Mouse (Mus musculus): Measurements from ENCODE around the gene Ntrk1. TPM values are rescaled to one million over a fixed set of nuclear protein-coding genes. Genes with fewer than 3 reads are reported as not detected.
A peak's percentile ranks its signal among the peaks of the same experiment; 100 is the strongest.

Gene Ntrk1
- polyA plus RNA-seq, 1 experiment, result 0.40 TPM

DNA sequence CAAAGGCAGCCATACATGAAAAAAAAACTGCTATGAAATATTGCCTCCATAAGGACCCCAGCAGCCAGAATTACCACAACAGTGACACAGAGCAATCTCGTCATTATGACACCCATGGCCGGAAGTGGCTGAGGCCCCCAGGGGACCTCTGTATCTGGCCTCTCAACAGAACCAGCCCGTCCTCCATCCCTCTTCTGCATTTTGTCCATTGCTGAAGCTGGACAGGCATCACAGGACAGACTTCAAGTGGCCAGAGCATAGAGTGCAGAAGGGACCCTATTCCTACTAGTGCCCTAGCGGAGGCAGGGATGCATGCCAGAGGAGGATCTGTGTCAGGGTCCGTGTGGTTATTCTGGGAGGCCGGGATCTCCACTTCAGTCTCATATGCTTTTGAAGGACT lies 21.2 kb upstream of the Ntrk1 start:
- Histone ChIP-seq H3K27ac (ENCODE audit: insufficient read depth, low read length) (no peak overlapping the region), H3K4me3 (ENCODE audit: insufficient read depth, low read length) (no peak overlapping the region), H3K4me1 (ENCODE audit: control insufficient read depth, insufficient read depth, low read length) (no peaks in the 10 kb centered on the region)
- TF ChIP-seq CTCF (IDR thresholded peaks at IDR 0.05; ENCODE audit: extremely low read depth, insufficient read depth, low read length) (no peak), POLR2A (IDR thresholded peaks at IDR 0.05; ENCODE audit: extremely low read depth, insufficient read depth, low read length) (no peak)

DNA sequence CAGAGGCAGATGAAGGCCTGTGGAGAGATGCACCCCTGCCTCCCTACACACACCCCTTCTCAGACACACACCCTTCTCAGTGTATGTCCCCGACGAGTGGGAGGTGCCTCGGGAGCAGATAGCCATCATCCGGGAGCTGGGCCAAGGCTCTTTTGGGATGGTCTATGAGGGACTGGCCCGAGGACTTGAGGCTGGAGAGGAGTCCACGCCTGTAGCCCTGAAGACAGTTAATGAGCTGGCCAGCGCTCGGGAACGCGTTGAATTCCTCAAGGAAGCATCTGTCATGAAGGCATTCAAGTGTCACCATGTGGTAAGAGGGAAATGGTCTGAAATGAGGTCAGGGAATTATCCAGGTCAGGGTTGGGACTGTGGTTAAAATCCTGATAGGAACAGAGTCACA lies 17.9 kb upstream of the Ntrk1 start:
- TF ChIP-seq POLR2A (IDR thresholded peaks at IDR 0.05; ENCODE audit: extremely low read depth, insufficient read depth, low read length) (no peak), CTCF (IDR thresholded peaks at IDR 0.05; ENCODE audit: extremely low read depth, insufficient read depth, low read length) (no peak)
- Histone ChIP-seq H3K4me1 (ENCODE audit: control insufficient read depth, insufficient read depth, low read length) (no peaks in the 10 kb centered on the region), H3K4me3 (ENCODE audit: insufficient read depth, low read length) (no peak overlapping the region), H3K27ac (ENCODE audit: insufficient read depth, low read length) (no peak overlapping the region)

DNA sequence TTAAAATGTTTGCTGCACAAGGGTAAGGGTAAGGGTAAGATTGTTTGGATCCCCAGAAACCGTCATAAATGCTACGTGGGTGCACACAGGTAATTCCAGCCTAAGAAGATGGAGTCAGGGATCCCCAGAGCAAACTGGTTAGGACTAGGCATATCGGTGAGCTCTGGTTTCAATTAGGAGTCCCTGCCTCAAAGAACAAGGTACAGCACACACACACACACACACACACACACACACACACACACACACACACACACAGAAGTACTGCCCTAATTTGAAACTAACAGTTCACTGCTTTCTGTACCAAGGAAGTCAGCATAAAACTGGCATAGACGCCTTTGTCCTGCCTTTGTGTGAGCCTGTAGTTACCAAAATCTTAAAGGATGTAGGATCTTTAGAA lies 17.5 kb upstream of the Ntrk1 start:
- H3K27ac ChIP-seq (ENCODE audit: insufficient read depth, low read length), result no peak overlapping the region
- no peaks in the 10 kb centered on the region for H3K4me1 ChIP-seq (ENCODE audit: control insufficient read depth, insufficient read depth, low read length)
- TF ChIP-seq CTCF (IDR thresholded peaks at IDR 0.05; ENCODE audit: extremely low read depth, insufficient read depth, low read length) (no peak), POLR2A (IDR thresholded peaks at IDR 0.05; ENCODE audit: extremely low read depth, insufficient read depth, low read length) (no peak)
- no peak overlapping the region for H3K4me3 ChIP-seq (ENCODE audit: insufficient read depth, low read length)

DNA sequence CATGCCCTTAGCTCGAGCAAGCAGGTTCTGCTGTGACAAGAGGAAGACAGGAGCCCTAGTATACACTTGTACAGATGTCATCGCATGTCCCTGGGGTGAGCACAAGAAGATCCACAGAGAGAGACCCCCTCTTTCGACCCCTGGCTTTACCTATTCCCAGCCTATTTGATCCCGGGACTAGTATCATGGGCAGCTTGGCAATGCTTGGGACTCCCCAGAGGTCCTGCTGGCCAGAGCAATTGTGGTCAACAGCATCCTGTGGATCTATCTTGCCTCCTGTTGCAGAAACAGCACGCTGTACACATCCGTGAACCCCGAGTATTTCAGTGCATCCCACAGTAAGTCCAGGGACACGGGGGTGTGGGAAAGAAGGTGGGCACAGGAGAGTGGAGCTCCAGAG lies 16.3 kb upstream of the Ntrk1 start:
- Histone ChIP-seq H3K27ac (ENCODE audit: insufficient read depth, low read length) (no peak overlapping the region), H3K4me3 (ENCODE audit: insufficient read depth, low read length) (no peak overlapping the region), H3K4me1 (ENCODE audit: control insufficient read depth, insufficient read depth, low read length) (no peaks in the 10 kb centered on the region)
- TF ChIP-seq POLR2A (IDR thresholded peaks at IDR 0.05; ENCODE audit: extremely low read depth, insufficient read depth, low read length) (no peak), CTCF (IDR thresholded peaks at IDR 0.05; ENCODE audit: extremely low read depth, insufficient read depth, low read length) (no peak)

DNA sequence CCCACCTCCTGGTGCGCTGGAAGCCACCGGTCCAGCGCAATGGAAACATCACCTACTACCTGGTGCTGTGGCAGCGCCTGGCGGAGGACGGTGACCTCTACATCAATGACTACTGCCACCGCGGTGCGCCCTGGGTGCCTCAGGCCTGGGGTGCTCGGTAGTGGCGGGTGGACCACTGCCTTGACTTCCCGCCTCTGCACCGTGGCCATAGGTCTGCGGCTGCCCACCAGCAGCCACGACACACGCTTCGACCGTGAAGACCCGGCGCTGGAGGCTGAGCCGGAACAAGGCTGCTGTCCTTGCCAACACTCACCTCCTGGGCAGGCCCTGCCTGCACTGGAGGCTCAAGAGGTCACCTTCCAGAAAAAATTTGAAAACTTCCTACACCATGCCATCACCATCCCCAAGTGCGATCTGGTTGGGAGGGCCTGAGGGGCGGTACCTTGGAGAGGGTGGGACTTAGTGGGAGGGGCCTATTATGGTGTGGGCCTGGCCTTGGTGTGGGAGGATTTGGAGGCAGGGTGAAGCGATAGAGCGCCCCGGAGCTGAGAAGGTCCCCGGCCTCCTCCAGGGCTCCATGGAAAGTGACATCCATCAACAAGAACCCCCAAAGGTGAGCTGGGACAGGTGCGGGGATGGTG lies 14.5 kb upstream of the Ntrk1 start:
- no peak for TF ChIP-seq CTCF (IDR thresholded peaks at IDR 0.05; ENCODE audit: extremely low read depth, insufficient read depth, low read length)
- TF ChIP-seq POLR2A (IDR thresholded peaks at IDR 0.05; ENCODE audit: extremely low read depth, insufficient read depth, low read length), result no peak
- Histone ChIP-seq H3K27ac (ENCODE audit: insufficient read depth, low read length) (no peak overlapping the region), H3K4me1 (ENCODE audit: control insufficient read depth, insufficient read depth, low read length) (no peaks in the 10 kb centered on the region), H3K4me3 (ENCODE audit: insufficient read depth, low read length) (no peak overlapping the region)

DNA sequence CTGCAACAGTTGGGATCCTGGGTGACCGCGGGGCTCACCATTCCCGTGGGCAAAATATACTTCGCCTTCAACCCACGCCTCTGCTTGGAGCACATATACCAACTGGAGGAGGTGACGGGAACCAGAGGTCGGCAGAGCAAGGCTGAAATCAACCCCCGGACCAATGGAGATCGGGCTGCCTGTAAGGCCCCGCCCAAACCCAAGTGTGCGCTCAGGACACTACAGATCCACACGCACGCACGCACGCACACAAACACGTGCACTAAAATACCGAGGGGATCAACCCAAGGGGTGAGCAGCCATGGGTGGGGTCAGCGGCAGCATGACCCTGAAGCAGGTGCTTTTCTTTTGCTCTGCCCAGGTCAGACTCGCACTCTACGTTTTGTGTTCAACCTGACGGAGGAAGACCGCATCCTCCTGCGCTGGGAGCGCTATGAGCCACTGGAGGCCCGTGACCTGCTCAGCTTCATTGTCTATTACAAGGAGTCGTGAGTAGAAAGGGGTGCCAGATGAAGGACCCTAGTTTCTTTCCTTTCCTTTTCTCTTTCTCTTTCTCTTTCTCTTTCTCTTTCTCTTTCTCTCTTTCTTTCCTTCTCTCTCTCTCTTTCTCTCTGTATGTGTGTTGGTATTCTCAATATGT lies 9.2 kb upstream of the Ntrk1 start:
- H3K4me3 ChIP-seq (ENCODE audit: insufficient read depth, low read length), result no peak overlapping the region
- no peak overlapping the region for H3K27ac ChIP-seq (ENCODE audit: insufficient read depth, low read length)
- no peaks in the 10 kb centered on the region for H3K4me1 ChIP-seq (ENCODE audit: control insufficient read depth, insufficient read depth, low read length)
- TF ChIP-seq CTCF (IDR thresholded peaks at IDR 0.05; ENCODE audit: extremely low read depth, insufficient read depth, low read length), result no peak
- TF ChIP-seq POLR2A (IDR thresholded peaks at IDR 0.05; ENCODE audit: extremely low read depth, insufficient read depth, low read length), result no peak

DNA sequence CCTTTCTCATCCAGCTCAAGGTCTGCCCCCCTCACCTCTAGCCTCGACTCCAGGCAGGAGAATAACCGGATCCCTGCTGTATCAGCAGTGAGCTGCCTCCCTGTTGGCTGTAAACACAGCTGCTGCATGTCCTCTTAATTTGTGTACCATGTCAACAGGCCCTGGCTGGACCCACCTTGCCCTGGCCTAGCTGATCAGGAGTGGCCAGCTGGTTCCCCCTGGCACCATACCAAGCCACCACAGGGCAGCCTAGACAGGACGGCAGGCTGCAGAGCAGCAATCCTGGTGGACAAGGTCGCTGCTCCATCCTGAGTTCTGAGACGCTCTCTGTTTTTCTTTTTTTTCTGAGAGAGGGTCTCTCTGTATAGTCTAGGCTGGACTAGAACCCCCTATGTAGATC lies 6.7 kb upstream of the Ntrk1 start:
- no peak overlapping the region for H3K4me3 ChIP-seq (ENCODE audit: insufficient read depth, low read length)
- no peak for TF ChIP-seq CTCF (IDR thresholded peaks at IDR 0.05; ENCODE audit: extremely low read depth, insufficient read depth, low read length)
- no peak overlapping the region for H3K27ac ChIP-seq (ENCODE audit: insufficient read depth, low read length)
- H3K4me1 ChIP-seq (ENCODE audit: control insufficient read depth, insufficient read depth, low read length), result no peaks in the 10 kb centered on the region

DNA sequence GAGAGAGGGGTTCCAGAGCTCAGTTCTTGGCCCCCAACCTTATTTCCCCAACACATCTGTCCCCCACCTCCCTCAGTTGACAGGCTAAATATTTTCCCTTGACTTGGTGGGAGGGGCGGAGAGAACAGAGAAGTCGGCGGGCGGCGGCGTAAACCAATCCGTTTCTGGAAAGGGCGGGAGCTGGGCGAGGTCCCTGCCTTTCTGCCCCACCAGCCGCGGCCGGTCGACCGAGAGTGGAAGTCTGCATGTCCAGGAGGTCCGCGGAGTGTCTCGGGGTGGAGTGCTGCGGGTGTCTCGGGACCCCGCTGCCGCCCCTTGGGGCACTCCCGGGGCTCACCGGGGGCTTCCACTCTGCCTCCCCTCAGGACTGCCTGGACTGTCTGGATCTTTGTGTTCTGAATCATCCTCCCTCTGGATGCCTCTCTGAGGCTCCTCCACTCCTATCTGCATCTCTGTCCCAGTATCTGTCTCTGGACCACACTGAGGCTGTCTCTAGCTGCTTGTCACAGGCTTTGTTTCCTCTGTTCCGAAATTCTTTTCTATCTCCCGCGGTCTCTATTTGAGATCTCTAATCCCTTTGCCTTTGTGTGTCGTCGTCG lies 1.9 kb upstream of the Ntrk1 start, which contains the start of gene Insrr:
Gene Insrr, plus strand, starts transcription at position 216 of the 599 bp plus-strand sequence.
- Histone ChIP-seq H3K4me1 (ENCODE audit: control insufficient read depth, insufficient read depth, low read length) (no peaks in the 10 kb centered on the region), H3K4me3 (ENCODE audit: insufficient read depth, low read length) (no peak within 1 kb of the TSS), H3K27ac (ENCODE audit: insufficient read depth, low read length) (no peak within 1 kb of the TSS)
- TF ChIP-seq POLR2A (IDR thresholded peaks at IDR 0.05; ENCODE audit: extremely low read depth, insufficient read depth, low read length) (no peak), CTCF (IDR thresholded peaks at IDR 0.05; ENCODE audit: extremely low read depth, insufficient read depth, low read length) (no peak)

DNA sequence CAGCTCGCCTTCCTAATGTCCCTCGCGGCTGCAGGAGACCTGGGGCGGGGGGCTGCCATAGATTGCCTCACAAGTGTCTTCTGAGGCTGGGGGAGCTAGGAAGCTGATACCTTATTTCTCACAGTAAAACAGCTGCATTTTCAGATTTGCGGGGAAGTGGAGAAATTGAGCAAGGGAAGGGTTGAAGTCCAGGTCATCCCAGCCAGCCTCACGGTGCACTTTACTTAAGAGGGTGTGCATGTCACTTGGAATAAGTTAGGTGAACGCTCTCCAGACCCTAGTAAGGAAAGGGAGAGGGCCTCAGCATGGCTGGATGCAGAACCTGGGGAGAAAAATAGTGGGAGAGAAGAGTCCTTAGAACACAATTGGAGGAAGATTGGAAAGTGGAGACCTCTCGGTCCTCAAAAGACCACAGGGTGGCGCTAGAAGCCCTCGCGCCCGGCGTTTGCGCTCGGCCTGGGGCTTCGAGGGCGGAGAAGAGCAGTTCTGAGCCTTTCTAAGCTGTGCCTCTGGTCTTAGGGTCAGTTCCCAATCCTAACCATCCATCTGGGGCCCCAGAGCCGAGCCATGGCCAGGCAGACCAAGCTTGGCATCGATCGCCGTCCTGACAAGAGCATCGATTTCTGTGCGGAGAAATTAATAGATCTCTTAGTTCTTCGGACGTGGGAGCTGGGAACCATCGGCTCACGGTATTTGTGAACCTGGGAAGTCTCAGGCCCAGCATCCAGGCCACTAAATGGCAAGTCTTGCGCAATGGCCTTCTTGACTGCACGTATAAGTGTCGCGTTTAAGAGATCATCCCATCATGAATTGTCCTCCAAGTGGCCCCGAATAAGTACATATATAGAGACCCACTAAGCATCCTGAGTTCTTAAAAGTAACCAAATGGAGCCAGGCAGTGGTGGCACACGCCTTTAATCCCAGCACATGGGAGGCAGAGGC lies 645 bp upstream of the Ntrk1 start:
- H3K27ac ChIP-seq (ENCODE audit: insufficient read depth, low read length), result no peak overlapping the region
- no peak overlapping the region for H3K4me3 ChIP-seq (ENCODE audit: insufficient read depth, low read length)
- TF ChIP-seq CTCF (IDR thresholded peaks at IDR 0.05; ENCODE audit: extremely low read depth, insufficient read depth, low read length) (peak; percentile 49), POLR2A (IDR thresholded peaks at IDR 0.05; ENCODE audit: extremely low read depth, insufficient read depth, low read length) (no peak)
- no peaks in the 10 kb centered on the region for H3K4me1 ChIP-seq (ENCODE audit: control insufficient read depth, insufficient read depth, low read length)
